Mouse (Mus musculus) liver, embryonic 11.5 days (tissue): ENCODE measurements around the gene Cd101. TPM values are rescaled to one million over a fixed set of nuclear protein-coding genes. Genes with fewer than 3 reads are reported as not detected.

Source experiments
- ATAC-seq: fragments of 200-750 bp; cut with Nextera tagmentation; replicated peaks from 2 replicates; pipeline ENCODE4 v1.8.0; 2017; ENCODE audit warnings: moderate number of reproducible peaks, mild to moderate bottlenecking, moderate TSS enrichment, moderate library complexity; ENCODE audit not compliant: low FRiP score
- DNase-seq: peaks from one replicate; pipeline ENCODE4 v3.0.0-alpha.2; 2017; ENCODE audit warnings: low spot score
- H3K27ac ChIP-seq: fragments of 300-500 bp; sonication (generic); 2 replicates; pipeline ENCODE4 v1.5.1; 2014; ENCODE audit warnings: mild to moderate bottlenecking, low read depth, low read length, control low read depth
- H3K27me3 ChIP-seq: fragments of 300-500 bp; sonication (generic); replicated peaks from 2 replicates; pipeline ENCODE4 v1.6.1; 2014; ENCODE audit warnings: low read length, mixed read lengths; ENCODE audit not compliant: control insufficient read depth, insufficient read depth
- H3K36me3 ChIP-seq: fragments of 300-500 bp; sonication (generic); 2 replicates; pipeline ENCODE4 v1.6.1; 2014; ENCODE audit warnings: mild to moderate bottlenecking, low read length, moderate library complexity, mixed read lengths; ENCODE audit not compliant: control insufficient read depth, insufficient read depth
- H3K4me1 ChIP-seq: fragments of 300-500 bp; sonication (generic); replicated peaks from 2 replicates; pipeline ENCODE4 v1.6.1; 2014; ENCODE audit warnings: low read length, mixed read lengths; ENCODE audit not compliant: control insufficient read depth, insufficient read depth
- H3K4me2 ChIP-seq: fragments of 300-500 bp; sonication (generic); 2 replicates; pipeline ENCODE4 v1.6.1; 2014; ENCODE audit warnings: mild to moderate bottlenecking, control low read depth, moderate library complexity
- H3K4me3 ChIP-seq: fragments of 300-500 bp; sonication (generic); 2 replicates; pipeline ENCODE4 v1.5.1; 2014; ENCODE audit warnings: low read depth, low read length, control low read depth
- H3K9ac ChIP-seq: fragments of 300-500 bp; sonication (generic); 2 replicates; pipeline ENCODE4 v1.6.1; 2014; ENCODE audit warnings: low read depth, low read length, control low read depth
- H3K9me3 ChIP-seq: fragments of 300-500 bp; sonication (generic); 2 replicates; pipeline ENCODE4 v1.6.1; 2016; ENCODE audit warnings: low read length, inconsistent platforms, mixed read lengths; ENCODE audit not compliant: control insufficient read depth
- WGBS: fragments of 180-500 bp; shearing (Covaris S2); extraction: QIAGEN DNeasy Blood & Tissue Kit; methylation state at CpG from one replicate; pipeline ENCODE4 v1.1.7; 2014; 5-methylcytosine and 5-hydroxymethylcytosine counted together
- polyA plus RNA-seq: library from polyadenylated mRNA; unstranded; fragments of >200 nt; fragmentation: Nextera tagmentation; extraction: Ambion mirVana; gene quantifications from 2 replicates; pipeline ENCODE4 v1.2.1, GENCODE M21; 2014

Gene Cd101
- polyA plus RNA-seq = not detected in 2 replicates

- H3K4me1 ChIP-seq = 0 out of 2 replicates have a peak, but pooled peaks cover 6% of the 10 kb centered on the region
These were observed at the start of gene Cd101 for GRCm38 (mm10) chr3:101029339-101029738. TSS of gene Cd101 (minus strand) at chr3:101029556.

GRCm38 (mm10) chr3:101078344-101078743 lies 49.0 kb upstream of the Cd101 start:
- no peak overlapping the region for H3K9ac ChIP-seq
- no peak for ATAC-seq
- H3K4me1 ChIP-seq = no peaks in the 10 kb centered on the region
- no peaks in the 10 kb centered on the region for H3K9me3 ChIP-seq
- no peak overlapping the region for H3K27ac ChIP-seq
- WGBS = 68% methylated on average over 1 of the region's 1 CpGs
- no peaks in the 10 kb centered on the region for H3K27me3 ChIP-seq
- no peak for DNase-seq
- no peak overlapping the region for H3K4me2 ChIP-seq
- peaks cover 3% of the 10 kb centered on the region; the same call in 1 of the 2 replicates for H3K36me3 ChIP-seq
- H3K4me3 ChIP-seq = no peak overlapping the region

More at GRCm38 (mm10) chr3:101029339-101029738, at the start of gene Cd101:
- WGBS = 82% methylated on average over 4 of the region's 4 CpGs
- Histone ChIP-seq H3K9ac (no peak within 1 kb of the TSS), H3K4me2 (no peak within 1 kb of the TSS), H3K27ac (no peak within 1 kb of the TSS), H3K27me3 (no peaks in the 10 kb centered on the region), H3K36me3 (no peaks in the 10 kb centered on the region), H3K9me3 (no peaks in the 10 kb centered on the region), H3K4me3 (no peak within 1 kb of the TSS)
- ATAC-seq (no peak), DNase-seq (no peak)

- no peak overlapping the region for H3K4me3 ChIP-seq
- no peak for DNase-seq
- H3K9ac ChIP-seq = no peak overlapping the region
- no peaks in the 10 kb centered on the region for H3K27me3 ChIP-seq
- WGBS = 87% methylated on average over 6 of the region's 6 CpGs
- no peak overlapping the region for H3K27ac ChIP-seq
- H3K36me3 ChIP-seq = peaks cover 3% of the 10 kb centered on the region; the same call in 1 of the 2 replicates
- H3K9me3 ChIP-seq = no peaks in the 10 kb centered on the region
- H3K4me2 ChIP-seq = no peak overlapping the region
- no peak for ATAC-seq
- H3K4me1 ChIP-seq = no peaks in the 10 kb centered on the region
These were observed 48.3 kb upstream of the Cd101 start for GRCm38 (mm10) chr3:101077710-101078100.

GRCm38 (mm10) chr3:101076966-101077709 lies 47.8 kb upstream of the Cd101 start:
- Histone ChIP-seq H3K4me1 (no peaks in the 10 kb centered on the region), H3K4me3 (no peak overlapping the region), H3K27me3 (no peaks in the 10 kb centered on the region), H3K36me3 (peaks cover 3% of the 10 kb centered on the region; the same call in 1 of the 2 replicates), H3K4me2 (no peak overlapping the region), H3K27ac (no peak overlapping the region), H3K9ac (no peak overlapping the region), H3K9me3 (no peaks in the 10 kb centered on the region)
- 91% methylated on average over 25 of the region's 25 CpGs for WGBS
- no peak for ATAC-seq
- DNase-seq = no peak

GRCm38 (mm10) chr3:101075866-101076265 lies 46.5 kb upstream of the Cd101 start:
- Histone ChIP-seq H3K36me3 (peaks cover 3% of the 10 kb centered on the region; the same call in 1 of the 2 replicates), H3K9me3 (no peaks in the 10 kb centered on the region)

GRCm38 (mm10) chr3:101073384-101073783 lies 44.0 kb upstream of the Cd101 start:
- Histone ChIP-seq H3K4me1 (no peaks in the 10 kb centered on the region), H3K4me2 (no peak overlapping the region), H3K27ac (no peak overlapping the region), H3K9ac (no peak overlapping the region), H3K4me3 (no peak overlapping the region), H3K27me3 (no peaks in the 10 kb centered on the region), H3K36me3 (peaks cover 3% of the 10 kb centered on the region; the same call in 1 of the 2 replicates), H3K9me3 (no peaks in the 10 kb centered on the region)
- WGBS = 89% methylated on average over 9 of the region's 9 CpGs
- no peak for DNase-seq
- ATAC-seq = no peak

More at GRCm38 (mm10) chr3:101075866-101076265, 46.5 kb upstream of the Cd101 start:
- DNase-seq (no peak), ATAC-seq (no peak)
- H3K4me2 ChIP-seq = no peak overlapping the region
- 59% methylated on average over 3 of the region's 3 CpGs for WGBS
- H3K4me3 ChIP-seq = no peak overlapping the region
- no peaks in the 10 kb centered on the region for H3K4me1 ChIP-seq
- H3K27ac ChIP-seq = no peak overlapping the region
- no peak overlapping the region for H3K9ac ChIP-seq
- no peaks in the 10 kb centered on the region for H3K27me3 ChIP-seq

GRCm38 (mm10) chr3:101072506-101073215 lies 43.3 kb upstream of the Cd101 start:
- Histone ChIP-seq H3K36me3 (peaks cover 3% of the 10 kb centered on the region; the same call in 1 of the 2 replicates), H3K4me3 (no peak overlapping the region), H3K9me3 (no peaks in the 10 kb centered on the region), H3K4me1 (no peaks in the 10 kb centered on the region), H3K4me2 (no peak overlapping the region), H3K9ac (no peak overlapping the region), H3K27me3 (no peaks in the 10 kb centered on the region), H3K27ac (no peak overlapping the region)
- ATAC-seq (no peak), DNase-seq (no peak)
- WGBS = 82% methylated on average over 15 of the region's 15 CpGs

- H3K36me3 ChIP-seq = no peaks in the 10 kb centered on the region; the same call in 1 of the 2 replicates
- ATAC-seq = no peak
- no peak overlapping the region for H3K27ac ChIP-seq
- no peak overlapping the region for H3K9ac ChIP-seq
- H3K4me2 ChIP-seq = no peak overlapping the region
- no peaks in the 10 kb centered on the region for H3K4me1 ChIP-seq
- no peak for DNase-seq
- no peak overlapping the region for H3K4me3 ChIP-seq
- H3K9me3 ChIP-seq = no peaks in the 10 kb centered on the region
- no peaks in the 10 kb centered on the region for H3K27me3 ChIP-seq
These were observed 42.2 kb upstream of the Cd101 start for GRCm38 (mm10) chr3:101071576-101071975.
